Mouse (Mus musculus): ENCODE results near the gene Gmppa.

DNA sequence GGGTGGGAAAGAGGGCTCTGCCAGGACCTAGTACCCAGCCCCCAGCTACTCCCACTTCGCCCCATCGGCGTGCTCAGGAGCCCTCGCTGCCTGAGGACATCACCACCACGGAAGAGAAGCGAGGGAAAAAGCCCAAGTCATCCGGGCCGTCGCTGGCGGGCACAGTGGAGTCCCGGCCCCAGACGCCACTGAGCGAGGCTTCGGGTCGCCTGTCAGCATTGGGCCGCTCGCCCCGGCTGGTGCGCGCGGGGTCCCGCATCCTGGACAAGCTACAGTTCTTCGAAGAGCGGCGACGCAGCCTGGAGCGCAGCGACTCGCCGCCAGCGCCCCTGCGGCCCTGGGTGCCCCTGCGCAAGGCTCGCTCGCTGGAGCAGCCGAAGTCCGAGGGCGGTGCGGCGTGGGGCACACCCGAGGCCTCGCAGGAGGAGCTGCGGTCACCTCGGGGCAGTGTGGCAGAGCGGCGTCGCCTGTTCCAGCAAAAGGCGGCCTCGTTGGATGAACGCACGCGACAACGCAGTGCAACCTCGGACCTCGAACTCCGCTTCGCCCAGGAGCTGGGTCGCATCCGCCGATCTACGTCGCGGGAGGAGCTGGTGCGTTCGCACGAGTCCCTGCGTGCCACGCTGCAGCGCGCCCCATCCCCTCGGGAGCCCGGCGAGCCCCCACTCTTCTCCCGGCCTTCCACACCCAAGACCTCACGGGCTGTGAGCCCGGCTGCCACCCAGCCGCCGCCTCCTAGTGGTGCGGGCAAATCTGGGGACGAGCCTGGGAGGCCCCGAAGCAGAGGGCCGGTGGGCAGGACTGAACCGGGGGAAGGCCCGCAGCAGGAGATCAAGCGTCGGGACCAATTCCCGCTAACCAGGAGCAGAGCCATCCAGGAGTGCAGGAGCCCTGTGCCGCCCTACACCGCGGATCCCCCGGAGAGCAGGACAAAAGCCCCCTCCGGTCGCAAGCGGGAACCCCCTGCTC, 47.5 kb upstream of the Gmppa start:
- TF ChIP-seq POLR2A (IDR thresholded peaks at IDR 0.05; ENCODE audit: insufficient read depth, low read length) (no peak), CTCF (IDR thresholded peaks at IDR 0.05; ENCODE audit: low read depth, low read length) (no peak)
